Mouse (Mus musculus) lung, embryonic 16.5 days (tissue): ENCODE data around the gene Ypel2. TPM values are rescaled to one million over a fixed set of nuclear protein-coding genes. Genes with fewer than 3 reads are reported as not detected.

Experiments
- ATAC-seq: fragments of 200-750 bp; cut with Nextera tagmentation; 2 replicates; pipeline ENCODE4 v1.8.0; 2017; ENCODE audit warnings: low read depth, mild to moderate bottlenecking, moderate library complexity
- H3K27ac ChIP-seq: fragments of 300-500 bp; sonication (generic); 2 replicates; pipeline ENCODE4 v1.5.1; 2014; ENCODE audit warnings: mild to moderate bottlenecking, control low read depth, low read length
- H3K27me3 ChIP-seq: fragments of 300-500 bp; sonication (generic); 2 replicates; pipeline ENCODE4 v1.6.1; 2014; ENCODE audit warnings: low read depth, low read length, mixed read lengths; ENCODE audit not compliant: control insufficient read depth, insufficient read depth
- H3K36me3 ChIP-seq: fragments of 300-500 bp; sonication (generic); 2 replicates; pipeline ENCODE4 v1.6.1; 2014; ENCODE audit warnings: low read length; ENCODE audit not compliant: control insufficient read depth, insufficient read depth
- H3K4me1 ChIP-seq: fragments of 300-500 bp; sonication (generic); replicated peaks from 2 replicates; pipeline ENCODE4 v1.6.1; 2014; ENCODE audit warnings: low read length, mixed read lengths; ENCODE audit not compliant: control insufficient read depth, insufficient read depth
- H3K4me2 ChIP-seq: fragments of 300-500 bp; sonication (generic); 2 replicates; pipeline ENCODE4 v1.6.1; 2014; ENCODE audit warnings: low read depth, low read length, control low read depth
- H3K4me3 ChIP-seq: fragments of 300-500 bp; sonication (generic); 2 replicates; pipeline ENCODE4 v1.5.1; 2014; ENCODE audit warnings: mild to moderate bottlenecking, low read length, control low read depth
- H3K9ac ChIP-seq: fragments of 300-500 bp; sonication (generic); 2 replicates; pipeline ENCODE4 v1.6.1; 2014; ENCODE audit warnings: low read length, control low read depth
- H3K9me3 ChIP-seq: fragments of 300-500 bp; sonication (generic); 2 replicates; pipeline ENCODE4 v1.6.1; 2016; ENCODE audit warnings: low read length; ENCODE audit not compliant: control insufficient read depth
- WGBS: fragments of 180-500 bp; shearing (Covaris S2); extraction: QIAGEN DNeasy Blood & Tissue Kit; methylation state at CpG from one replicate; pipeline ENCODE4 v1.1.7; 2014; 5-methylcytosine and 5-hydroxymethylcytosine counted together
- polyA plus RNA-seq: library from polyadenylated mRNA; unstranded; fragments of >200 nt; fragmentation: Nextera tagmentation; extraction: Ambion mirVana; gene quantifications from 2 replicates; pipeline ENCODE4 v1.2.1, GENCODE M21; 2015

The Ypel2 gene
- polyA plus RNA-seq, 1 experiment from 2014 or later: 11.8 TPM

DNA sequence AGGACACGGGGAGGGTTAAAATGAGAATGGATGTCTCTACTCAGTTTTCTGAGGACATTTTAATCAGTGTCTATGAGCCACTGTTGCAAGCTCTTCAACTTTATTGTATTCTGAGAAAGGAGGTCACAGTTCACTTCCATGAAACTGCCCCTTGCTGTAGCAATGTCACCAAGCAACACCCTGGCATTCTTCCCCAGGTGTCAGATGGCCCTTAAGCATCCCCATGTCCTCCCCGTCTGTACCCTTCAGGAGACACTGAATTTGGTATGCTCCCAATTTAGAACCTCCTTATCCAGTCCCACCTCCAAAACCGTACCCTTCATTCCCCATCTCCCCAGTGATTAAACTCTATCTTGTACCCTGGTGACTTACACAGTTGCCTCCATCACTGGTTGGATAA lies 8.5 kb downstream of the Ypel2 start:
- H3K27me3 ChIP-seq: no peaks in the 10 kb centered on the region
- 75% methylated on average over 3 of the region's 3 CpGs for WGBS
- peaks cover 4% of the 10 kb centered on the region; the same call in 1 of the 2 replicates for H3K4me1 ChIP-seq
- no peak for ATAC-seq
- no peak overlapping the region for H3K4me3 ChIP-seq
- no peak overlapping the region for H3K4me2 ChIP-seq
- H3K9me3 ChIP-seq: no peaks in the 10 kb centered on the region
- H3K36me3 ChIP-seq: no peaks in the 10 kb centered on the region
- H3K27ac ChIP-seq: no peak overlapping the region
- H3K9ac ChIP-seq: no peak overlapping the region

DNA sequence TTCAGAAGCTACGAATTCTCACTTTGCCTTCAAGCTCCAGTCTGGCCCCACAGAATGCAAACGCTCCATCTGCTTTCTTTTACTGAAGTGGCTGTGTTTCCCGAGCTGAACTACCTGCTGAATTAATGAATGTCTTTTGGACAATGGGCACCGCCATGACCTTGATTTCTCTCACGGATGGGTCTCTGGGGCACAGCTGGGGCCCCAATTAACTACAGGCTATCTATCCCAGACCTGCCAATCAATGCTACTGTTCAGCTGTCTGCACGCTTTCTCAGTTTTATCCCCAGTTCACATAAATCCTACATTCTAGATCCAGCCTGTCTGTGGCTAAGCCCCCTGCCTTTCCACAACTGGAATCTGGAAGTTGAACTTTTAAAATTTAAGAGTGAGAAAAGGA lies 10.5 kb downstream of the Ypel2 start:
- Histone ChIP-seq H3K4me1 (0 out of 2 replicates have a peak, but pooled peaks cover 2% of the 10 kb centered on the region), H3K36me3 (no peaks in the 10 kb centered on the region), H3K27me3 (no peaks in the 10 kb centered on the region), H3K9ac (no peak overlapping the region), H3K27ac (no peak overlapping the region), H3K4me3 (no peak overlapping the region), H3K4me2 (no peak overlapping the region), H3K9me3 (no peaks in the 10 kb centered on the region)
- no peak for ATAC-seq
- 86% methylated on average over 6 of the region's 6 CpGs for WGBS

DNA sequence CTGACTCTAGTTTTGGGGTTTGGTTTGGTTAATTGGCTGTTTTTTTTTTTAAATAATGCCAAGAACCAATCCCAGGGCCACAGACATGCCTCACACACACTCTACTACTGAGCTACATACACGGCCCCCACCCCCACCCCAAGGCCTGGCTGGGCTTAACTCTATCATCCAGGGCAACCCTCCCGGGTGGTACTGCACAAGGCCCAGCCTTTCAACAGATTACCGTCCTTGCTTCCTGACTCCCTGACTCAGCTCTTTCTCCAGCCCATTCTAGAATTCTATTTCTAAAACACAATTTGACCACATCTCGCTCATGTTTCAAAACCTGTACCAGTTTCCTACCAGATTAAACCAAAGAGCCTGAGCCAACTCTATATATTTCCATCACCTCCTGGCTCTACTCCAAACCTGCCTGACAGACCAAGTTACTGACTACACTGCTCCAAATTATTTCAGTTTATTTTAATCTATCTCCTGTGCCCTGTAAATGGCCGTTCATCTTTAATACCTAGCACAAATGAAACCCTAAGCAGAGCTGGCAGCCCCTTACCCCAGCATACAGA lies 12.2 kb downstream of the Ypel2 start:
- H3K9me3 ChIP-seq: no peaks in the 10 kb centered on the region
- no peaks in the 10 kb centered on the region for H3K27me3 ChIP-seq
- ATAC-seq: no peak
- H3K36me3 ChIP-seq: peaks cover 5% of the 10 kb centered on the region; the same call in 1 of the 2 replicates
- no peak overlapping the region for H3K4me2 ChIP-seq
- no peak overlapping the region for H3K4me3 ChIP-seq
- no peaks in the 10 kb centered on the region for H3K4me1 ChIP-seq
- WGBS: 55% methylated on average over 5 of the region's 5 CpGs
- H3K9ac ChIP-seq: no peak overlapping the region
- H3K27ac ChIP-seq: no peak overlapping the region

DNA sequence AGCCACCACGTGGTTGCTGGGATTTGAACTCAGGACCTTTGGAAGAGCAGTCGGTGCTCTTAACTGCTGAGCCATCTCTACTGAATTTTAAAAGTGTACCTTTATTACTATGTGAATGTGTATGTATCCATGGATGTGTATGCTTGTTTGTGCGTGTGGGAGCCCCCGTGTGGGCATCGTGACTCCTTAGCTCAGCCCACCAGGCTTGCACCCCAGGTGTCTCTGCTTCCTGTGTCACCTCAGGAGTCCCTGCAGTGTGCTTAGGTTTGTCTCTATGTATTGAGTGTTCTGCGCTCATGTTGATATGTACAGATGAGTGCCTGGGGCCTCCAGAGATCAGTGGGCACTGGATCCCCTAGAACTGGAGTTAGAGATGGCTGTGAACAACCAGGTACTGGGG lies 13.0 kb downstream of the Ypel2 start:
- Histone ChIP-seq H3K4me3 (no peak overlapping the region), H3K4me1 (no peaks in the 10 kb centered on the region), H3K27me3 (no peaks in the 10 kb centered on the region), H3K9ac (no peak overlapping the region), H3K36me3 (peaks cover 5% of the 10 kb centered on the region; the same call in 1 of the 2 replicates), H3K4me2 (no peak overlapping the region), H3K9me3 (no peaks in the 10 kb centered on the region), H3K27ac (no peak overlapping the region)
- 85% methylated on average over 6 of the region's 6 CpGs for WGBS
- ATAC-seq: no peak

DNA sequence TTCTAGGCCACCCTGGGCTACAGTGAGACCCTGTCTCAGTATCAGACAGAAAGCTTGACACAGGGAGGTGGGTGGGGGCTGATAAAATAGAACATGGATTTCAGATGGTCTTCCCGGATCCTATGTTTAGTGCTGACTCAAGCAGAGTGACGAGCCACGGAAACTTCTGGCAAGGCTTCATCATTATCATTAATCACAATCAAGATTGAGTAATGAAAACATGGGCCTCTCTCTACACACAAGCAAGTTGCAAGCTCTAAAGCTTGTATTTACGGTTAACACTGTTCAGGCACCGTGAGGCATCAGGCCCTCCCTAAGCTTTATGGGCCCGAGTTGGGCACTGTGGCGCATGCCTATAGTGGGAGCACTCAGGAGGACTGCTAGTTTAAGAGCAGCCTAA lies 13.7 kb downstream of the Ypel2 start:
- Histone ChIP-seq H3K9ac (no peak overlapping the region), H3K27ac (no peak overlapping the region), H3K9me3 (no peaks in the 10 kb centered on the region), H3K4me1 (no peaks in the 10 kb centered on the region), H3K4me3 (no peak overlapping the region), H3K27me3 (no peaks in the 10 kb centered on the region), H3K36me3 (peaks cover 5% of the 10 kb centered on the region; the same call in 1 of the 2 replicates), H3K4me2 (no peak overlapping the region)
- 66% methylated on average over 7 of the region's 7 CpGs for WGBS
- peak; percentile 60 for ATAC-seq

DNA sequence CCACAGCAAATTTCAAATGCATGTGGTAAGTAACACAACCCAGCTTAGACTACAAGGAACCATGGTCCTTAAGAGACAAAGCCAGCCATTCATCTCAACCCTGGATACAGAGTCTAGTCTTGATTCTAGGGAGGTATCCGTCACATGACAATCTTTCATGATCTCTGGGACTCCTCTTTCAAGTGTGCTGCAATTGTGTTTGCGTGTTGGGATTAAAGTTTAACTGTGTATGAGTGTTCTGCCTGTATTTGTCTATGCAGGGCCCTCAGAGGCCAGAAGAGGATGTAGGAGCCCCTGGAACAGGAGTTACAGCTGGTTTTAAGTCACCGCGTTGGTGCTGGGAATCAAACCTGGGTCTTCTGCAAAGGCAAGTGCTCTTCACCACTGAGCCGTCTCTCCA lies 16.3 kb downstream of the Ypel2 start:
- peaks cover 5% of the 10 kb centered on the region; the same call in 1 of the 2 replicates for H3K36me3 ChIP-seq
- H3K4me2 ChIP-seq: no peak overlapping the region
- peaks cover 6% of the 10 kb centered on the region; the same call in 1 of the 2 replicates for H3K4me1 ChIP-seq
- H3K9me3 ChIP-seq: no peaks in the 10 kb centered on the region
- H3K27me3 ChIP-seq: no peaks in the 10 kb centered on the region
- no peak overlapping the region for H3K27ac ChIP-seq
- H3K9ac ChIP-seq: no peak overlapping the region
- H3K4me3 ChIP-seq: no peak overlapping the region
- no peak for ATAC-seq
- 91% methylated on average over 5 of the region's 5 CpGs for WGBS

DNA sequence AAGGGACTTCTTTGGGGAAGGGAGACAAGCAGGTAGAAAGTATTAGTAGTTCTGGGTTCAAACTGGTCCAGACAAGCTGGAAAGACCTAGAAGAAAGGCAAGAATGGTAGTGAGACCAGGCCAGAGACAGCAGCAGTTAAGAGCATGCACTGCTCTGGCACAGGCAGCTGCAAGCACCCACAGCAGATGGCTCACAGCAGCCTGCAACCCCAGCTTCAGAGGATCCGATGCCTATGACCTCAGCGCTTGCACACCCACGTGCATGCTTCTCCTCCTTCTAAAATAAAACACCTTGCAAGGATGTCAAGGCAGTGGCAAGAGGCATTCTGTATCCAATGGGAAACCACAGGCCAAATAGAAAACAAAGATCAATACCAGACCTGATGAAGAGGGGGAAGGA lies 19.1 kb downstream of the Ypel2 start:
- H3K9ac ChIP-seq: no peak overlapping the region
- no peaks in the 10 kb centered on the region for H3K27me3 ChIP-seq
- H3K36me3 ChIP-seq: peaks cover 5% of the 10 kb centered on the region; the same call in 1 of the 2 replicates
- no peak overlapping the region for H3K4me3 ChIP-seq
- no peak overlapping the region for H3K4me2 ChIP-seq
- H3K4me1 ChIP-seq: peaks cover 11% of the 10 kb centered on the region
- 73% methylated on average over 3 of the region's 3 CpGs for WGBS
- no peak for ATAC-seq
- no peak overlapping the region for H3K27ac ChIP-seq
- no peaks in the 10 kb centered on the region for H3K9me3 ChIP-seq

DNA sequence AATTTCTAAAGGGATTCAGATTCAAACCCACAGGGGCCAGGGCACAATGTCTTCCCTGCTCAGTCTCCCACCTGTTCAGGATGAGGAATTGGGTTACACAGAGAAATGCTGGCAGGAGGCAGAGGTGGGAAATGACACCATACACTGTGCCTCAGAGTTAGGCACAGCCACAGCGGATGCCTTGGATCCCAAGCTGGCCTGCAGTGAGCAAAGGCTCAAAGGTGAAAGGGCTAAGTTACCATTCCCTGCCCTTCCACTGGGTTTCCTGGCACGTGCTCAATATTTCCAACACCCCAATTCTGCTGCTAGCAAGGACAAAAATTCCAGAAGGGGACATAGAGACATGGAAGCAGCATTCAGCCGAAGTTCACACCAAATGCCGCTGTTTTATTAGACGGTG lies 20.3 kb downstream of the Ypel2 start:
- no peak for ATAC-seq
- no peak overlapping the region for H3K4me2 ChIP-seq
- H3K4me1 ChIP-seq: peaks cover 21% of the 10 kb centered on the region
- no peak overlapping the region for H3K9ac ChIP-seq
- H3K27me3 ChIP-seq: no peaks in the 10 kb centered on the region
- H3K36me3 ChIP-seq: peaks cover 5% of the 10 kb centered on the region; the same call in 1 of the 2 replicates
- WGBS: 54% methylated on average over 5 of the region's 5 CpGs
- no peaks in the 10 kb centered on the region for H3K9me3 ChIP-seq
- no peak overlapping the region for H3K27ac ChIP-seq
- H3K4me3 ChIP-seq: no peak overlapping the region

DNA sequence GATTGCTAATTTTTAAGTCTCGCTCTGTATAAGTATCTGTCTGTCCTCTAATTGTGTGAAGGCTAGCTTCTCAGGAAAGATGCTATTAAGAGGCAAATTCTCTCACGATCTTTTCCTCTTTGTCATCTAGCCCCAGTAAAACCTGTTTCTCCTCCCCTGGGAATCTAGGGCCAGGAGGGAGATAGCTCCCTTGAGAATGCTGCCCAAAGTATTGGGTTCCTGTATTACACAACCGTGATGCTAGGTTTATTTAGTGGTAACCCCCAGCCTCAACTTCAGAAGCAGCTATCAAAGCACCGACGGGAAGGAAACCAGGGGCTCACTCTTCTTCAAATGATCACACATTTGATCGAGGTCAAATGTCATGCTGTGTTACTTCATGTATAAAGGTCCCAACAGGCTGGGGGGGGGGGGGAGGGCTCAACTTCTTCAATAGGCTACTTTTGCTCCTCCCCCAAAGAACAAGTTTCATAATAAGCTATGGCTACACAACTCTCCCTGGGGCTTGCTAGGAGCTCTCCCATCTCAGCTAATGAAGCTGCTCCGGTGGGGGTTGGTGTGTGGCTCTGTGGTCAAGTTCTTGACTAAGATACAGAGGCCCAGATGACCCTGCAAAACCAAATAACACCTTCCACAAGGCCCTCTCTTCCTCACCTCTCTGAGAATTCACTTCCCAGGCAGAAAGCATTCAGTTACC lies 22.3 kb downstream of the Ypel2 start:
- WGBS: 56% methylated on average over 7 of the region's 7 CpGs

More for the DNA sequence above, 22.3 kb downstream of the Ypel2 start:
- Histone ChIP-seq H3K9ac (no peak overlapping the region), H3K36me3 (no peaks in the 10 kb centered on the region), H3K27me3 (no peaks in the 10 kb centered on the region), H3K4me2 (no peak overlapping the region), H3K27ac (no peak overlapping the region), H3K9me3 (no peaks in the 10 kb centered on the region), H3K4me1 (peaks cover 33% of the 10 kb centered on the region), H3K4me3 (no peak overlapping the region)
- no peak for ATAC-seq
